Mouse (Mus musculus) limb, embryonic 14.5 days (tissue): Measurements from ENCODE around the gene Glod5. TPM values are rescaled to one million over a fixed set of nuclear protein-coding genes. Genes with fewer than 3 reads are reported as not detected.

Source experiments
- ATAC-seq: fragments of 200-750 bp; cut with Nextera tagmentation; 2 replicates; pipeline ENCODE4 v1.8.0; 2017; ENCODE audit warnings: low read depth, moderate number of reproducible peaks, moderate TSS enrichment; ENCODE audit not compliant: low FRiP score
- DNase-seq: peaks from one replicate; pipeline ENCODE4 v3.0.0-alpha.2; 2015; ENCODE audit warnings: low spot score
- H3K27ac ChIP-seq: fragments of 300-500 bp; sonication (generic); replicated peaks from 2 replicates; pipeline ENCODE4 v1.5.1; 2014; ENCODE audit warnings: low read depth, mild to moderate bottlenecking, low read length, moderate library complexity, mixed read lengths
- H3K27me3 ChIP-seq: fragments of 300-500 bp; sonication (generic); 2 replicates; pipeline ENCODE4 v1.6.1; 2014; ENCODE audit warnings: low read length, mixed read lengths; ENCODE audit not compliant: control insufficient read depth, insufficient read depth
- H3K36me3 ChIP-seq: fragments of 300-500 bp; sonication (generic); 2 replicates; pipeline ENCODE4 v1.6.1; 2014; ENCODE audit warnings: mild to moderate bottlenecking, low read length, moderate library complexity, mixed read lengths; ENCODE audit not compliant: control insufficient read depth, insufficient read depth
- H3K4me1 ChIP-seq: fragments of 300-500 bp; sonication (generic); 2 replicates; pipeline ENCODE4 v1.6.1; 2014; ENCODE audit warnings: antibody characterized with exemption, low read length, mixed read lengths; ENCODE audit not compliant: control insufficient read depth, insufficient read depth
- H3K4me2 ChIP-seq: fragments of 300-500 bp; sonication (generic); replicated peaks from 2 replicates; pipeline ENCODE4 v1.6.1; 2014; ENCODE audit warnings: low read depth, mild to moderate bottlenecking, low read length, moderate library complexity; ENCODE audit not compliant: severe bottlenecking
- H3K4me3 ChIP-seq: fragments of 300-500 bp; sonication (generic); replicated peaks from 2 replicates; pipeline ENCODE4 v1.5.1; 2014; ENCODE audit warnings: low read length
- H3K9ac ChIP-seq: fragments of 300-500 bp; sonication (generic); 2 replicates; pipeline ENCODE4 v1.6.1; 2014; ENCODE audit warnings: mild to moderate bottlenecking, low read depth, low read length, moderate library complexity; ENCODE audit not compliant: severe bottlenecking
- H3K9me3 ChIP-seq: fragments of 300-500 bp; sonication (generic); 2 replicates; pipeline ENCODE4 v1.6.1; 2016; ENCODE audit warnings: low read length; ENCODE audit not compliant: control insufficient read depth
- POLR2A ChIP-seq: fragments of 200-500 bp; IDR thresholded peaks from 2 replicates; pipeline ENCODE4 v1.8.0; 2012; ENCODE audit warnings: inconsistent platforms, mild to moderate bottlenecking, moderate library complexity, borderline replicate concordance; ENCODE audit not compliant: insufficient read depth, insufficient read length; ENCODE audit errors: extremely low read depth
- WGBS: fragments of 180-500 bp; shearing (Covaris S2); extraction: QIAGEN DNeasy Blood & Tissue Kit; methylation state at CpG from one replicate; pipeline ENCODE4 v1.1.7; 2014; 5-methylcytosine and 5-hydroxymethylcytosine counted together
- polyA plus RNA-seq, 2 experiments: library from polyadenylated mRNA; depleted of rRNA in 1 of 2; stranded (reverse) in 1 of 2; unstranded in 1 of 2; fragments of >200 nt; fragmentation: Nextera tagmentation in 1 of 2; extraction: Ambion mirVana in 1 of 2; gene quantifications; 2 replicates each; pipeline versions ENCODE4 v1.2.1 to v1.2.3; 2012 to 2014

The Glod5 gene
- polyA plus RNA-seq, 2 experiments, result 0.10 TPM; not detected in 1

DNA sequence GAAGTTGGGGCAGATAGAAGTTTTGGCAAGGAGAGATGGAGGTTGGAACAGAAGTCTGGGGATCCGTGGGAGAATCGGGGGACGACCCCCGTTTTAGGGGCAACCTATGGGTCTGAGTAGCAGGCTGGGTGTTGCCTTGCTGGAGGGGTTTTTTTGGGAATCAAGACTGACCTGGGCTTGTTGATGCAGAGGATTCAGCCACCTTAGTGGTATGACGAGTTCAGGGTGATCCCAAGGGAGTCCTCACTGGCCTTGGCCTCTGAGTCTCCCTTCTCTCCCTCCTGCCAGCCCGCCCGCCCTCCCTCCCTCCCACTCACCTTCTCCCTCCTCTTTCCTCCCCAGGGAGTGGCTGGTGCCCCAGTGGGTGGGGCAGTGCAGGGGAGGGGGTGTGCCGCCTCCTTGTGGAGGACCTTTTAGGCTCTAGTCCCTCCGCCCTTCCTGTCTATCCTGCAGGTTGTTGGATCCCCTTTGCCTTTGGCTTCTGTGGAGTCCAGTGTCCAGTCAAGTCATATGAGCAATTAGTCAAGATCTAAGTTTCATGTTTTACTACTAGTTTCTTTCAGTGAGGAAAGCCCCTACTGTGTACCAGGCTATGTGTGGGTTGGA is 50.6 kb downstream of the Glod5 start:
- WGBS, result 74% methylated on average over 6 of the region's 9 CpGs
- no peak for TF ChIP-seq POLR2A
- no peaks in the 10 kb centered on the region for H3K36me3 ChIP-seq
- no peaks in the 10 kb centered on the region for H3K27me3 ChIP-seq
- no peaks in the 10 kb centered on the region for H3K4me1 ChIP-seq
- H3K9me3 ChIP-seq, result no peaks in the 10 kb centered on the region
- no peak overlapping the region for H3K27ac ChIP-seq
- DNase-seq, result no peak
- ATAC-seq, result no peak
- H3K9ac ChIP-seq, result no peak overlapping the region
- no peak overlapping the region for H3K4me3 ChIP-seq
- H3K4me2 ChIP-seq, result no peak overlapping the region

- Histone ChIP-seq H3K27ac (no peak overlapping the region), H3K4me1 (no peaks in the 10 kb centered on the region), H3K36me3 (no peaks in the 10 kb centered on the region), H3K27me3 (no peaks in the 10 kb centered on the region), H3K9me3 (no peaks in the 10 kb centered on the region), H3K4me3 (no peak overlapping the region), H3K9ac (no peak overlapping the region), H3K4me2 (no peak overlapping the region)
- ATAC-seq, result no peak
- DNase-seq, result no peak
- 75% methylated on average over 4 of the region's 4 CpGs for WGBS
- TF ChIP-seq POLR2A, result no peak
Observed at GRCm38 (mm10) chrX:7966161-7966560, 52.1 kb downstream of the Glod5 start.

- no peaks in the 10 kb centered on the region for H3K27me3 ChIP-seq
- DNase-seq (no peak), ATAC-seq (no peak)
- H3K27ac ChIP-seq, result no peak overlapping the region
- H3K9ac ChIP-seq, result no peak overlapping the region
- no peaks in the 10 kb centered on the region for H3K9me3 ChIP-seq
- no peaks in the 10 kb centered on the region for H3K36me3 ChIP-seq
- H3K4me1 ChIP-seq, result no peaks in the 10 kb centered on the region
- H3K4me2 ChIP-seq, result no peak overlapping the region
- 71% methylated on average over 7 of the region's 7 CpGs for WGBS
- no peak overlapping the region for H3K4me3 ChIP-seq
- no peak for TF ChIP-seq POLR2A
Observed at GRCm38 (mm10) chrX:7963829-7964626, 54.3 kb downstream of the Glod5 start.

DNA sequence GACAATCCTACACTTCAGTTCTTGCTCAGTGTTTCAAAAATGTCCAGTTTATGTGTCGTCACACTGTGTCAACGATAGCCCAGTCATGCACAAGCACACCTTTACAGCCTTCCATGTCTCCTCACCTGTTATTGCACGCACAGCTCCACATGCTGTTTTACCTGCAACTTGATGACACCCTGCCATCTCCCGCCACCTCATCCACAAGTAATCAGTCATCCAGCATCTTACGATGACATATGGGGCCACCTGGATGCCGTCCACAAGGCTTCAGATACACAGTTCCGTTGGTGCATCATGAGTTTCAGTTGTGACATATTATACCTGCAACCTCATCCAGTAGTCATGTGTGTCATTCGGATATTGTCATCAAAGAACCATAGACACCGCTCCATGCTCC is 59.4 kb downstream of the Glod5 start:
- 91% methylated on average over 9 of the region's 9 CpGs for WGBS
- Histone ChIP-seq H3K9me3 (no peaks in the 10 kb centered on the region), H3K9ac (no peak overlapping the region), H3K27ac (no peak overlapping the region), H3K4me3 (no peak overlapping the region), H3K4me2 (no peak overlapping the region), H3K27me3 (no peaks in the 10 kb centered on the region), H3K4me1 (no peaks in the 10 kb centered on the region), H3K36me3 (no peaks in the 10 kb centered on the region)
- ATAC-seq (no peak), DNase-seq (no peak)
- TF ChIP-seq POLR2A, result no peak

Other genes starting within 250 kb of the Glod5 start
- gene Gripap1, start 228.7 kb downstream of the Glod5 start, polyA plus RNA-seq (2012; rRNA removed), result 60.2 and 63.0 TPM in 2 replicates
- 31.9 and 32.9 TPM in 2 replicates for gene Gripap1, start 228.7 kb downstream of the Glod5 start, polyA plus RNA-seq (2014; fragmentation: Nextera tagmentation; extraction: Ambion mirVana)
- gene Kcnd1, start 196.2 kb downstream of the Glod5 start, polyA plus RNA-seq (2012; rRNA removed), result 4.1 and 5.7 TPM in 2 replicates
- 1.7 and 2.2 TPM in 2 replicates for gene Kcnd1, start 196.2 kb downstream of the Glod5 start, polyA plus RNA-seq (2014; fragmentation: Nextera tagmentation; extraction: Ambion mirVana)
- 71.3 and 76.3 TPM in 2 replicates for gene Otud5, start 177.1 kb downstream of the Glod5 start, polyA plus RNA-seq (2012; rRNA removed)
- gene Otud5, start 177.1 kb downstream of the Glod5 start, polyA plus RNA-seq (2014; fragmentation: Nextera tagmentation; extraction: Ambion mirVana), result 38.3 and 38.7 TPM in 2 replicates
- gene Pim2, start 140.2 kb downstream of the Glod5 start, polyA plus RNA-seq (2012; rRNA removed), result 9.3 and 11.8 TPM in 2 replicates
- gene Pim2, start 140.2 kb downstream of the Glod5 start, polyA plus RNA-seq (2014; fragmentation: Nextera tagmentation; extraction: Ambion mirVana), result 4.2 and 4.6 TPM in 2 replicates
- gene Slc35a2, start 134.5 kb downstream of the Glod5 start, polyA plus RNA-seq (2012; rRNA removed), result 74.0 and 119 TPM in 2 replicates
- 29.1 and 30.0 TPM in 2 replicates for gene Slc35a2, start 134.5 kb downstream of the Glod5 start, polyA plus RNA-seq (2014; fragmentation: Nextera tagmentation; extraction: Ambion mirVana)
- 106 and 138 TPM in 2 replicates for gene Pqbp1, start 119.2 kb downstream of the Glod5 start, polyA plus RNA-seq (2012; rRNA removed)
- 93.0 and 105 TPM in 2 replicates for gene Pqbp1, start 119.2 kb downstream of the Glod5 start, polyA plus RNA-seq (2014; fragmentation: Nextera tagmentation; extraction: Ambion mirVana)
- gene Timm17b, start 119.1 kb downstream of the Glod5 start, polyA plus RNA-seq (2012; rRNA removed), result 50.1 and 57.8 TPM in 2 replicates
- 187 and 196 TPM in 2 replicates for gene Timm17b, start 119.1 kb downstream of the Glod5 start, polyA plus RNA-seq (2014; fragmentation: Nextera tagmentation; extraction: Ambion mirVana)
- gene Gm10491, start 110.7 kb downstream of the Glod5 start, polyA plus RNA-seq (2012; rRNA removed), result not detected in 2 replicates
- gene Gm10491, start 110.7 kb downstream of the Glod5 start, polyA plus RNA-seq (2014; fragmentation: Nextera tagmentation; extraction: Ambion mirVana), result not detected in 2 replicates
- gene Gm10490, start 109.0 kb downstream of the Glod5 start, polyA plus RNA-seq (2012; rRNA removed), result not detected in 2 replicates
- gene Gm10490, start 109.0 kb downstream of the Glod5 start, polyA plus RNA-seq (2014; fragmentation: Nextera tagmentation; extraction: Ambion mirVana), result not detected in 2 replicates
- 0.93 and 0.95 TPM in 2 replicates for gene Pcsk1n, start 98.7 kb downstream of the Glod5 start, polyA plus RNA-seq (2012; rRNA removed)
- 0.67 and 1.3 TPM in 2 replicates for gene Pcsk1n, start 98.7 kb downstream of the Glod5 start, polyA plus RNA-seq (2014; fragmentation: Nextera tagmentation; extraction: Ambion mirVana)
- gene Eras, start 89.9 kb downstream of the Glod5 start, polyA plus RNA-seq (2012; rRNA removed), result 0.05 and 0.10 TPM in 2 replicates
- gene Eras, start 89.9 kb downstream of the Glod5 start, polyA plus RNA-seq (2014; fragmentation: Nextera tagmentation; extraction: Ambion mirVana), result not detected in 2 replicates
- gene Hdac6, start 70.6 kb downstream of the Glod5 start, polyA plus RNA-seq (2012; rRNA removed), result 67.3 and 78.8 TPM in 2 replicates
- 28.1 and 32.3 TPM in 2 replicates for gene Hdac6, start 70.6 kb downstream of the Glod5 start, polyA plus RNA-seq (2014; fragmentation: Nextera tagmentation; extraction: Ambion mirVana)
- 1.5 and 2.0 TPM in 2 replicates for gene Gata1, start 40.4 kb downstream of the Glod5 start, polyA plus RNA-seq (2012; rRNA removed)
- gene Gata1, start 40.4 kb downstream of the Glod5 start, polyA plus RNA-seq (2014; fragmentation: Nextera tagmentation; extraction: Ambion mirVana), result 1.3 and 1.6 TPM in 2 replicates
- gene Suv39h1, start 56.3 kb upstream of the Glod5 start, polyA plus RNA-seq (2012; rRNA removed), result 65.3 and 67.4 TPM in 2 replicates
- gene Suv39h1, start 56.3 kb upstream of the Glod5 start, polyA plus RNA-seq (2014; fragmentation: Nextera tagmentation; extraction: Ambion mirVana), result 51.9 and 56.1 TPM in 2 replicates
- gene Was, start 72.0 kb upstream of the Glod5 start, polyA plus RNA-seq (2012; rRNA removed), result 2.6 and 3.5 TPM in 2 replicates
- 0.92 and 0.97 TPM in 2 replicates for gene Was, start 72.0 kb upstream of the Glod5 start, polyA plus RNA-seq (2014; fragmentation: Nextera tagmentation; extraction: Ambion mirVana)
- gene Wdr13, start 114.4 kb upstream of the Glod5 start, polyA plus RNA-seq (2012; rRNA removed), result 90.6 and 127 TPM in 2 replicates
- gene Wdr13, start 114.4 kb upstream of the Glod5 start, polyA plus RNA-seq (2014; fragmentation: Nextera tagmentation; extraction: Ambion mirVana), result 18.7 and 19.7 TPM in 2 replicates
- 355 and 465 TPM in 2 replicates for gene Rbm3, start 127.4 kb upstream of the Glod5 start, polyA plus RNA-seq (2012; rRNA removed)
- 496 and 541 TPM in 2 replicates for gene Rbm3, start 127.4 kb upstream of the Glod5 start, polyA plus RNA-seq (2014; fragmentation: Nextera tagmentation; extraction: Ambion mirVana)
- 19.4 and 25.3 TPM in 2 replicates for gene Tbc1d25, start 157.7 kb upstream of the Glod5 start, polyA plus RNA-seq (2012; rRNA removed)
- gene Tbc1d25, start 157.7 kb upstream of the Glod5 start, polyA plus RNA-seq (2014; fragmentation: Nextera tagmentation; extraction: Ambion mirVana), result 12.2 and 16.2 TPM in 2 replicates
- 27.7 and 28.3 TPM in 2 replicates for gene Ebp, start 175.0 kb upstream of the Glod5 start, polyA plus RNA-seq (2012; rRNA removed)
- 32.8 and 33.4 TPM in 2 replicates for gene Ebp, start 175.0 kb upstream of the Glod5 start, polyA plus RNA-seq (2014; fragmentation: Nextera tagmentation; extraction: Ambion mirVana)
- 27.0 and 40.4 TPM in 2 replicates for gene Porcn, start 188.0 kb upstream of the Glod5 start, polyA plus RNA-seq (2012; rRNA removed)
- gene Porcn, start 188.0 kb upstream of the Glod5 start, polyA plus RNA-seq (2014; fragmentation: Nextera tagmentation; extraction: Ambion mirVana), result 11.6 and 12.7 TPM in 2 replicates
- 40.3 and 50.3 TPM in 2 replicates for gene Ftsj1, start 233.9 kb upstream of the Glod5 start, polyA plus RNA-seq (2012; rRNA removed)
- gene Ftsj1, start 233.9 kb upstream of the Glod5 start, polyA plus RNA-seq (2014; fragmentation: Nextera tagmentation; extraction: Ambion mirVana), result 44.7 and 46.7 TPM in 2 replicates